Mouse (Mus musculus): Measurements from ENCODE around the gene Atg5. TPM values are rescaled to one million over a fixed set of nuclear protein-coding genes. Genes with fewer than 3 reads are reported as not detected.

Atg5 gene
- polyA plus RNA-seq, 1 experiment from 2014 or later = 52.6 TPM

- TF ChIP-seq CTCF (IDR thresholded peaks at IDR 0.05; ENCODE audit: low read depth) = no peak
- WGBS = 34% methylated on average over 14 of the region's 14 CpGs
- no peak overlapping the region for H3K27ac ChIP-seq (ENCODE audit: low read depth)
- ATAC-seq (ENCODE audit: insufficient read depth) (peak; percentile 66; the same call in 1 of the 2 replicates), DNase-seq (peak; percentile 20)
- no peaks in the 10 kb centered on the region; the same call in 1 of the 2 replicates for H3K4me1 ChIP-seq (ENCODE audit: insufficient read depth)
- no peaks in the 10 kb centered on the region for H3K27me3 ChIP-seq (ENCODE audit: insufficient read depth, low read length)
- H3K36me3 ChIP-seq (ENCODE audit: insufficient read depth) = 0 out of 2 replicates have a peak, but pooled peaks cover 2% of the 10 kb centered on the region
- no peaks in the 10 kb centered on the region for H3K9me3 ChIP-seq (ENCODE audit: low read depth, low read length)
- no peak overlapping the region for H3K9ac ChIP-seq
- H3K4me3 ChIP-seq (ENCODE audit: low read depth, low read length) = no peak overlapping the region
- no peak overlapping the region for H3K4me2 ChIP-seq
Observed at GRCm38 (mm10) chr10:44348474-44349415, 80.6 kb downstream of the Atg5 start.

DNA sequence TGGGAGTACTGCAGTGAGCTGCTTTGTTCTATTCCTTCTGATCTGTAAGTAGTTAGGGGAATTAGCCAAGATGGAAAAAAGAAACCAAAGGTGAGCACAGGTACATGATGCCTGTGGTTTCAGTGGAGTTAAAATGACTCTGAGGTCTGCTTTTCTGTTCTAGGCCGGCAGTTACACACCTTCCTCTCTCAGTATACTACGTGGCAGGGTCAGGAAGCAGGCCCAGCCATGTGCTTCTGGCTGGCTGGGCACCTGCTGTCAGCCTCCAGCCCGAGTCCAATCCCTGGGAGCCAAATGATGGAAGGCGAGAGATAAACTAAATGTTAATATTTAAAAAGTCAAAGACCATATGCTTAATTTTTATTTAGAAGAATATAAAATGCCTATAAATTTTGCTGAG, 85.3 kb downstream of the Atg5 start:
- no peaks in the 10 kb centered on the region for H3K36me3 ChIP-seq (ENCODE audit: insufficient read depth)
- H3K27me3 ChIP-seq (ENCODE audit: insufficient read depth, low read length) = no peaks in the 10 kb centered on the region
- H3K9ac ChIP-seq = no peak overlapping the region
- H3K27ac ChIP-seq (ENCODE audit: low read depth) = no peak overlapping the region
- no peak for DNase-seq
- 57% methylated on average over 4 of the region's 4 CpGs for WGBS
- H3K4me1 ChIP-seq (ENCODE audit: insufficient read depth) = no peaks in the 10 kb centered on the region; the same call in 1 of the 2 replicates
- no peak overlapping the region for H3K4me3 ChIP-seq (ENCODE audit: low read depth, low read length)
- no peak overlapping the region for H3K4me2 ChIP-seq
- no peaks in the 10 kb centered on the region for H3K9me3 ChIP-seq (ENCODE audit: low read depth, low read length)
- no peak for TF ChIP-seq CTCF (IDR thresholded peaks at IDR 0.05; ENCODE audit: low read depth)
- ATAC-seq (ENCODE audit: insufficient read depth) = no peak

DNA sequence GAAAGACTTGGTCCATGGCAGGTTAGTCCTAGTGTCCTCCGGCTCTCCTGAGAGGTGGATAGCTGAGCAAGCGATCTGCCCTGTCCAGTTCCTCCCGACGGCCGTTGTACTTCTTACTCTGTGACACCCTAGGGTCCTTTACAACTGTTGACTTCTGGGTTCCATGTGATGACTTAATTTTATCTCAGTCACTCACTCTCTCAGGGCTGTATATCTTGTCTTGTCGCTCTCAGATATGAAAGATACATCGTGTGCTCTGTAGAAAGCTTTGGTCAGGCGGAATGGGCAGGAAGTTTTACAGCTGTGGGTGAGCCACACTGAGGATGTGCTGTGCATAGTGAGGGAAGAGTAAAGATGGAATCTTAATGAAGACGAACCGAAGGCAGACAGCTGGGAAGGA, 86.2 kb downstream of the Atg5 start:
- ATAC-seq (ENCODE audit: insufficient read depth) (peak; percentile 38; the same call in 1 of the 2 replicates), DNase-seq (no peak)
- Histone ChIP-seq H3K9ac (no peak overlapping the region), H3K4me3 (ENCODE audit: low read depth, low read length) (no peak overlapping the region), H3K27ac (ENCODE audit: low read depth) (no peak overlapping the region), H3K4me1 (ENCODE audit: insufficient read depth) (no peaks in the 10 kb centered on the region), H3K36me3 (ENCODE audit: insufficient read depth) (no peaks in the 10 kb centered on the region), H3K4me2 (no peak overlapping the region), H3K27me3 (ENCODE audit: insufficient read depth, low read length) (no peaks in the 10 kb centered on the region), H3K9me3 (ENCODE audit: low read depth, low read length) (no peaks in the 10 kb centered on the region)
- WGBS = 54% methylated on average over 10 of the region's 10 CpGs
- TF ChIP-seq CTCF (IDR thresholded peaks at IDR 0.05; ENCODE audit: low read depth) = no peak

DNA sequence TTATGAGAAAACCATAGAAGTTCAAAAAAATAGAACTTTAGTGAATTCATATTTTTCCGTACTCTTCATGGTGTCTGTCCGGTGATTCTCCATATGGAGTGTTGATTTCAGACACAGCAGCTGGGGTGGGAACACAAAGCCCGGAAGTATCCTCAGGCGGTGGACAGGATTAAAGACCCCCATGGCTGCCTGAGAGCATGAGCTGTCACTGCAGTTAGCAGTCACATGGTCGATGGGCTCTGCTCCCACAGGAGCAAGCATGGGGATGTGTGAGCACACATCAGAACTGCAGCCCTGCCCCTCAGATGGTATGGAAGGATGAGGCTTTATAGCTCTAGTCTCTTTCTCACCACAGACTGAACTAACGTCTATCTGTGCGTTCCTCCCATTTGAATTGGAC, 87.1 kb downstream of the Atg5 start:
- H3K9ac ChIP-seq = no peak overlapping the region
- DNase-seq (peak; percentile 33), ATAC-seq (ENCODE audit: insufficient read depth) (peak; percentile 24; the same call in 1 of the 2 replicates)
- H3K27ac ChIP-seq (ENCODE audit: low read depth) = no peak overlapping the region
- no peaks in the 10 kb centered on the region for H3K9me3 ChIP-seq (ENCODE audit: low read depth, low read length)
- no peaks in the 10 kb centered on the region for H3K27me3 ChIP-seq (ENCODE audit: insufficient read depth, low read length)
- H3K36me3 ChIP-seq (ENCODE audit: insufficient read depth) = no peaks in the 10 kb centered on the region
- no peak overlapping the region for H3K4me3 ChIP-seq (ENCODE audit: low read depth, low read length)
- TF ChIP-seq CTCF (IDR thresholded peaks at IDR 0.05; ENCODE audit: low read depth) = no peak
- 70% methylated on average over 7 of the region's 7 CpGs for WGBS
- H3K4me2 ChIP-seq = no peak overlapping the region
- no peaks in the 10 kb centered on the region for H3K4me1 ChIP-seq (ENCODE audit: insufficient read depth)

DNA sequence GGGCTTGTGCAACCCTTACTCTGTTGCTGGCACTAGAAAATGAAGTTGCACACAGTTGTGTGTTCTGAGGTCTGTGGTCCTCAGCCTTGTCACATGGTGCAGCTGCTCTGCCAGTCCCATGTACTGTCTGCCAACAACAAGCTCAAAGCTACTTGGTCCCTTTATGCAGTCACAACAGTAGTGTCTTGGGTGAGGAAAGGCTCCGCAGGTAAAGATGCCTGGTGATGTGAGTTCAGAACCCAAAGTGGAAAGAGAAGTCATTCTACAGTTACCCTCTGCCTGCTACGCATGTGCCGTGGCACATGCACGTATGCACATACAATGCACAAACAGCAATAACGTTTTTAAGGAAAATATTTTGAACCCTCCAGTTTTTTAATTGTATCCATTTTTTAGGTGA, 88.5 kb downstream of the Atg5 start:
- Histone ChIP-seq H3K9me3 (ENCODE audit: low read depth, low read length) (no peaks in the 10 kb centered on the region), H3K4me2 (no peak overlapping the region), H3K4me1 (ENCODE audit: insufficient read depth) (no peaks in the 10 kb centered on the region), H3K9ac (no peak overlapping the region), H3K27ac (ENCODE audit: low read depth) (no peak overlapping the region), H3K27me3 (ENCODE audit: insufficient read depth, low read length) (no peaks in the 10 kb centered on the region), H3K36me3 (ENCODE audit: insufficient read depth) (no peaks in the 10 kb centered on the region), H3K4me3 (ENCODE audit: low read depth, low read length) (no peak overlapping the region)
- 89% methylated on average over 5 of the region's 5 CpGs for WGBS
- TF ChIP-seq CTCF (IDR thresholded peaks at IDR 0.05; ENCODE audit: low read depth) = no peak
- ATAC-seq (ENCODE audit: insufficient read depth) (no peak), DNase-seq (no peak)

- 0 out of 2 replicates have a peak, but pooled peaks have one; percentile 41 for ATAC-seq (ENCODE audit: insufficient read depth)
Observed at GRCm38 (mm10) chr10:44357316-44357715, 89.2 kb downstream of the Atg5 start.

GRCm38 (mm10) chr10:44358816-44359215, 90.7 kb downstream of the Atg5 start:
- no peak overlapping the region for H3K9ac ChIP-seq
- no peaks in the 10 kb centered on the region for H3K4me1 ChIP-seq (ENCODE audit: insufficient read depth)
- no peaks in the 10 kb centered on the region for H3K9me3 ChIP-seq (ENCODE audit: low read depth, low read length)
- DNase-seq = no peak
- no peaks in the 10 kb centered on the region for H3K36me3 ChIP-seq (ENCODE audit: insufficient read depth)
- 85% methylated on average over 6 of the region's 6 CpGs for WGBS
- no peak overlapping the region for H3K4me3 ChIP-seq (ENCODE audit: low read depth, low read length)
- H3K4me2 ChIP-seq = no peak overlapping the region
- TF ChIP-seq CTCF (IDR thresholded peaks at IDR 0.05; ENCODE audit: low read depth) = no peak
- no peak for ATAC-seq (ENCODE audit: insufficient read depth)
- no peak overlapping the region for H3K27ac ChIP-seq (ENCODE audit: low read depth)
- no peaks in the 10 kb centered on the region for H3K27me3 ChIP-seq (ENCODE audit: insufficient read depth, low read length)

More at GRCm38 (mm10) chr10:44357316-44357715, 89.2 kb downstream of the Atg5 start:
- Histone ChIP-seq H3K36me3 (ENCODE audit: insufficient read depth) (no peaks in the 10 kb centered on the region), H3K4me2 (0 out of 2 replicates have a peak overlapping the region, but pooled peaks have one; percentile 25), H3K9ac (no peak overlapping the region), H3K27me3 (ENCODE audit: insufficient read depth, low read length) (no peaks in the 10 kb centered on the region), H3K4me1 (ENCODE audit: insufficient read depth) (no peaks in the 10 kb centered on the region), H3K27ac (ENCODE audit: low read depth) (no peak overlapping the region), H3K9me3 (ENCODE audit: low read depth, low read length) (no peaks in the 10 kb centered on the region), H3K4me3 (ENCODE audit: low read depth, low read length) (no peak overlapping the region)
- TF ChIP-seq CTCF (IDR thresholded peaks at IDR 0.05; ENCODE audit: low read depth) = no peak
- 7% methylated on average over 13 of the region's 13 CpGs for WGBS
- peak; percentile 65 for DNase-seq
